Mouse (Mus musculus): ENCODE measurements around the gene Sftpd. TPM values are rescaled to one million over a fixed set of nuclear protein-coding genes. Genes with fewer than 3 reads are reported as not detected.

Sftpd gene
- total RNA-seq, 4 experiments from 2014 or later, result not detected

Other genes starting within 250 kb of the Sftpd start
- gene Tspan14, start 218.3 kb downstream of the Sftpd start, total RNA-seq (2022), result 10 to 100 TPM; 31.2 to 34.6 (median 33.0) TPM
- 10 to 100 TPM; 39.2 to 77.5 (median 71.6) TPM for gene Fam213a, start 171.4 kb downstream of the Sftpd start, total RNA-seq (2022)
- gene Dydc2, start 115.9 kb downstream of the Sftpd start, total RNA-seq (2022), result 1 to 10 TPM in 3 of 4 experiments, under 1 TPM in 1; 0.93 to 2.4 (median 1.6) TPM
- under 1 TPM in 1 of 4 experiments, not detected in 3; 0.37 TPM for gene Dydc1, start 112.2 kb downstream of the Sftpd start, total RNA-seq (2022)
- 1 to 10 TPM in 1 of 4 experiments, under 1 TPM in 1, not detected in 2; 0.70 to 1.0 TPM for gene Mat1a, start 80.1 kb downstream of the Sftpd start, total RNA-seq (2022)
- 1 to 10 TPM in 1 of 4 experiments, under 1 TPM in 3; 0.18 to 1.0 (median 0.44) TPM for gene Sftpa1, start 53.4 kb downstream of the Sftpd start, total RNA-seq (2022)
- not detected for gene Mbl1, start 33.7 kb downstream of the Sftpd start, total RNA-seq (2022)
- not detected for gene Gm2832, start 93.7 kb upstream of the Sftpd start, total RNA-seq (2022)
- not detected for gene Gm5798, start 163.5 kb upstream of the Sftpd start, total RNA-seq (2022)
- gene Gm7945, start 201.2 kb upstream of the Sftpd start, total RNA-seq (2022), result not detected
- not detected for gene Gm6482, start 223.1 kb upstream of the Sftpd start, total RNA-seq (2022)